Mouse (Mus musculus) colon, adult 2 months (tissue): ENCODE measurements around the gene Eif2s3y. TPM values are rescaled to one million over a fixed set of nuclear protein-coding genes. Genes with fewer than 3 reads are reported as not detected.

ENCODE experiments used
- polyA plus RNA-seq: library from polyadenylated mRNA; depleted of rRNA; stranded (reverse); fragments of >200 nt; gene quantifications from 2 replicates; pipeline ENCODE4 v1.2.3, GENCODE M21; 2012; rRNA removed

Eif2s3y gene
- polyA plus RNA-seq = 4.6 TPM in 1 of 2 replicates, not detected in the other

GRCm38 (mm10) chrY:1009882-1010751 lies at the start of gene Eif2s3y:
Eif2s3y (plus strand) TSS chrY:1010543.

Other genes starting within 250 kb of the Eif2s3y start
- gene Zfy1, start 213.1 kb upstream of the Eif2s3y start, polyA plus RNA-seq = not detected in 2 replicates
- not detected in 2 replicates for gene Uba1y, start 191.9 kb upstream of the Eif2s3y start, polyA plus RNA-seq
- gene Kdm5d, start 112.8 kb upstream of the Eif2s3y start, polyA plus RNA-seq = 6.0 TPM in 1 of 2 replicates, not detected in the other
- 1.4 TPM in 1 of 2 replicates, not detected in the other for gene Uty, start 235.2 kb downstream of the Eif2s3y start, polyA plus RNA-seq